Mouse (Mus musculus) megakaryocyte, adult 5-6 weeks (primary cell): Measurements from ENCODE around the gene Gm28308. TPM values are rescaled to one million over a fixed set of nuclear protein-coding genes. Genes with fewer than 3 reads are reported as not detected.

Experiments
- ATAC-seq: 2 replicates; pipeline ENCODE4 v1.8.0; 2016; ENCODE audit warnings: mild to moderate bottlenecking, inconsistent platforms; ENCODE audit not compliant: poor library complexity, severe bottlenecking
- total RNA-seq, 2 experiments: library from RNA; stranded (forward) in 1 of 2; stranded (reverse) in 1 of 2; fragments of 153-499, 151-499 nt in 1 of 2; fragments of 221-1000, 200-1000 nt in 1 of 2; gene quantifications; 2 replicates each; pipeline versions ENCODE4 v1.2.3 to v1.2.4; 2015 to 2017

Gm28308 gene
- total RNA-seq, 2 experiments from 2014 or later, result not detected

GRCm38 (mm10) chr6:52190410-52190809 is 22.7 kb downstream of the Gm28308 start:
- no peak for ATAC-seq

- ATAC-seq, result no peak
These were observed 23.2 kb downstream of the Gm28308 start for GRCm38 (mm10) chr6:52189909-52190308.

GRCm38 (mm10) chr6:52189172-52189591 is 24.0 kb downstream of the Gm28308 start:
- ATAC-seq, result no peak

GRCm38 (mm10) chr6:52186500-52186899 is 26.6 kb downstream of the Gm28308 start:
- no peak for ATAC-seq

GRCm38 (mm10) chr6:52185834-52186233 is 27.3 kb downstream of the Gm28308 start:
- no peak for ATAC-seq

- ATAC-seq, result no peak
These were observed 27.9 kb downstream of the Gm28308 start for GRCm38 (mm10) chr6:52185222-52185621.

GRCm38 (mm10) chr6:52184668-52185067 is 28.5 kb downstream of the Gm28308 start:
- no peak for ATAC-seq

- no peak for ATAC-seq
These were observed 29.6 kb downstream of the Gm28308 start for GRCm38 (mm10) chr6:52183311-52184080.

- no peak for ATAC-seq
These were observed 30.3 kb downstream of the Gm28308 start for GRCm38 (mm10) chr6:52182793-52183192.

- no peak for ATAC-seq
These were observed 31.1 kb downstream of the Gm28308 start for GRCm38 (mm10) chr6:52182030-52182429.

GRCm38 (mm10) chr6:52180726-52181125 is 32.4 kb downstream of the Gm28308 start:
- ATAC-seq, result no peak

- no peak for ATAC-seq
These were observed 32.9 kb downstream of the Gm28308 start for GRCm38 (mm10) chr6:52180213-52180710.

- no peak for ATAC-seq
These were observed 33.4 kb downstream of the Gm28308 start for GRCm38 (mm10) chr6:52179690-52180089.

- ATAC-seq, result no peak
These were observed 34.0 kb downstream of the Gm28308 start for GRCm38 (mm10) chr6:52178918-52179665.

- no peak for ATAC-seq
These were observed 35.3 kb downstream of the Gm28308 start for GRCm38 (mm10) chr6:52177806-52178205.

GRCm38 (mm10) chr6:52177061-52177735 is 35.9 kb downstream of the Gm28308 start, which contains the start of gene 5730596B20Rik:
Gene 5730596B20Rik (plus strand): TSS chr6:52177498.
- ATAC-seq, result no peak

GRCm38 (mm10) chr6:52176391-52176790 is 36.7 kb downstream of the Gm28308 start:
- no peak for ATAC-seq

- no peak for ATAC-seq
These were observed 37.3 kb downstream of the Gm28308 start for GRCm38 (mm10) chr6:52175864-52176263.

GRCm38 (mm10) chr6:52174968-52175751 is 38.0 kb downstream of the Gm28308 start:
- no peak for ATAC-seq

GRCm38 (mm10) chr6:52173648-52174047 is 39.5 kb downstream of the Gm28308 start:
- ATAC-seq, result no peak
